Mouse (Mus musculus): ENCODE results near the gene Lag3. TPM values are rescaled to one million over a fixed set of nuclear protein-coding genes. Genes with fewer than 3 reads are reported as not detected.

Gene Lag3
- polyA plus RNA-seq, 1 experiment, result 0.44 TPM

GRCm38 (mm10) chr6:124883351-124883750, 28.2 kb downstream of the Lag3 start:
- no peaks in the 10 kb centered on the region for H3K36me3 ChIP-seq (ENCODE audit: control insufficient read depth, insufficient read depth)
- no peak overlapping the region for H3ac ChIP-seq (ENCODE audit: control insufficient read depth, insufficient read length, low read depth)
- TF ChIP-seq MYOG (IDR thresholded peaks at IDR 0.05; ENCODE audit: control insufficient read depth, extremely low read depth, insufficient read length) (no peak), MYOD1 (IDR thresholded peaks at IDR 0.05; ENCODE audit: control insufficient read depth, insufficient read length, low read depth) (no peak), USF1 (IDR thresholded peaks at IDR 0.05; ENCODE audit: low read depth) (no peak)
- H3K79me3 ChIP-seq (ENCODE audit: low read depth), result no peaks in the 10 kb centered on the region
- H3K79me2 ChIP-seq (ENCODE audit: control insufficient read depth, insufficient read depth), result no peaks in the 10 kb centered on the region
- H3K4me3 ChIP-seq (ENCODE audit: insufficient read depth, poor library complexity, severe bottlenecking), result no peak overlapping the region
- peaks cover 31% of the 10 kb centered on the region for H3K27me3 ChIP-seq (ENCODE audit: control insufficient read depth, insufficient read depth, insufficient read length)

GRCm38 (mm10) chr6:124881821-124882220, 29.7 kb downstream of the Lag3 start:
- TF ChIP-seq MAX (IDR thresholded peaks at IDR 0.05) (no peak), MYOD1 (IDR thresholded peaks at IDR 0.05; ENCODE audit: control insufficient read depth, insufficient read length, low read depth) (no peak), MYOG (IDR thresholded peaks at IDR 0.05; ENCODE audit: control insufficient read depth, extremely low read depth, insufficient read length) (no peak), CTCF (IDR thresholded peaks at IDR 0.05; ENCODE audit: control insufficient read depth, insufficient read depth, insufficient read length) (no peak), CEBPB (IDR thresholded peaks at IDR 0.05; ENCODE audit: low read depth) (no peak), FOSL1 (IDR thresholded peaks at IDR 0.05; ENCODE audit: insufficient read depth, low read length, poor library complexity, severe bottlenecking) (no peak), USF1 (IDR thresholded peaks at IDR 0.05; ENCODE audit: low read depth) (no peak)
- Histone ChIP-seq H3K27me3 (ENCODE audit: control insufficient read depth, insufficient read depth, insufficient read length) (peaks cover 25% of the 10 kb centered on the region), H3K36me3 (ENCODE audit: control insufficient read depth, insufficient read depth) (no peaks in the 10 kb centered on the region), H3K4me3 (ENCODE audit: insufficient read depth, poor library complexity, severe bottlenecking) (no peak overlapping the region), H3K79me2 (ENCODE audit: control insufficient read depth, insufficient read depth) (no peaks in the 10 kb centered on the region), H3K79me3 (ENCODE audit: low read depth) (no peaks in the 10 kb centered on the region), H3ac (ENCODE audit: control insufficient read depth, insufficient read length, low read depth) (no peak overlapping the region)

- Histone ChIP-seq H3K36me3 (ENCODE audit: control insufficient read depth, insufficient read depth) (no peaks in the 10 kb centered on the region), H3K4me3 (ENCODE audit: insufficient read depth, poor library complexity, severe bottlenecking) (no peak overlapping the region), H3K27me3 (ENCODE audit: control insufficient read depth, insufficient read depth, insufficient read length) (peaks cover 34% of the 10 kb centered on the region), H3K79me2 (ENCODE audit: control insufficient read depth, insufficient read depth) (no peaks in the 10 kb centered on the region), H3K79me3 (ENCODE audit: low read depth) (no peaks in the 10 kb centered on the region), H3ac (ENCODE audit: control insufficient read depth, insufficient read length, low read depth) (no peak overlapping the region)
- TF ChIP-seq USF1 (IDR thresholded peaks at IDR 0.05; ENCODE audit: low read depth) (no peak), CEBPB (IDR thresholded peaks at IDR 0.05; ENCODE audit: low read depth) (no peak), MAX (IDR thresholded peaks at IDR 0.05) (no peak), MYOD1 (IDR thresholded peaks at IDR 0.05; ENCODE audit: control insufficient read depth, insufficient read length, low read depth) (peak; percentile 25), MYOG (IDR thresholded peaks at IDR 0.05; ENCODE audit: control insufficient read depth, extremely low read depth, insufficient read length) (no peak), CTCF (IDR thresholded peaks at IDR 0.05; ENCODE audit: control insufficient read depth, insufficient read depth, insufficient read length) (no peak), FOSL1 (IDR thresholded peaks at IDR 0.05; ENCODE audit: insufficient read depth, low read length, poor library complexity, severe bottlenecking) (no peak)
These were observed 32.1 kb downstream of the Lag3 start for GRCm38 (mm10) chr6:124879390-124879789.

- H3ac ChIP-seq (ENCODE audit: control insufficient read depth, insufficient read length, low read depth), result no peak overlapping the region
- no peaks in the 10 kb centered on the region for H3K79me3 ChIP-seq (ENCODE audit: low read depth)
- H3K79me2 ChIP-seq (ENCODE audit: control insufficient read depth, insufficient read depth), result no peaks in the 10 kb centered on the region
- peaks cover 52% of the 10 kb centered on the region for H3K27me3 ChIP-seq (ENCODE audit: control insufficient read depth, insufficient read depth, insufficient read length)
- no peak for TF ChIP-seq USF1 (IDR thresholded peaks at IDR 0.05; ENCODE audit: low read depth)
- no peak for TF ChIP-seq MYOG (IDR thresholded peaks at IDR 0.05; ENCODE audit: control insufficient read depth, extremely low read depth, insufficient read length)
- TF ChIP-seq CEBPB (IDR thresholded peaks at IDR 0.05; ENCODE audit: low read depth), result no peak
- TF ChIP-seq MAX (IDR thresholded peaks at IDR 0.05), result no peak
- no peak for TF ChIP-seq MYOD1 (IDR thresholded peaks at IDR 0.05; ENCODE audit: control insufficient read depth, insufficient read length, low read depth)
- TF ChIP-seq CTCF (IDR thresholded peaks at IDR 0.05; ENCODE audit: control insufficient read depth, insufficient read depth, insufficient read length), result no peak
- TF ChIP-seq FOSL1 (IDR thresholded peaks at IDR 0.05; ENCODE audit: insufficient read depth, low read length, poor library complexity, severe bottlenecking), result no peak
- H3K36me3 ChIP-seq (ENCODE audit: control insufficient read depth, insufficient read depth), result no peaks in the 10 kb centered on the region
- H3K4me3 ChIP-seq (ENCODE audit: insufficient read depth, poor library complexity, severe bottlenecking), result no peak overlapping the region
These were observed 37.2 kb downstream of the Lag3 start for GRCm38 (mm10) chr6:124874348-124874747.

GRCm38 (mm10) chr6:124866560-124866959, 44.9 kb downstream of the Lag3 start:
- Histone ChIP-seq H3K4me3 (ENCODE audit: insufficient read depth, poor library complexity, severe bottlenecking) (no peak overlapping the region), H3K36me3 (ENCODE audit: control insufficient read depth, insufficient read depth) (no peaks in the 10 kb centered on the region), H3K79me3 (ENCODE audit: low read depth) (no peaks in the 10 kb centered on the region), H3K79me2 (ENCODE audit: control insufficient read depth, insufficient read depth) (no peaks in the 10 kb centered on the region), H3ac (ENCODE audit: control insufficient read depth, insufficient read length, low read depth) (no peak overlapping the region), H3K27me3 (ENCODE audit: control insufficient read depth, insufficient read depth, insufficient read length) (peaks cover 74% of the 10 kb centered on the region)
- TF ChIP-seq CEBPB (IDR thresholded peaks at IDR 0.05; ENCODE audit: low read depth) (no peak), MYOG (IDR thresholded peaks at IDR 0.05; ENCODE audit: control insufficient read depth, extremely low read depth, insufficient read length) (no peak), USF1 (IDR thresholded peaks at IDR 0.05; ENCODE audit: low read depth) (no peak), MYOD1 (IDR thresholded peaks at IDR 0.05; ENCODE audit: control insufficient read depth, insufficient read length, low read depth) (no peak)

GRCm38 (mm10) chr6:124865766-124866362, 45.6 kb downstream of the Lag3 start:
- H3K79me2 ChIP-seq (ENCODE audit: control insufficient read depth, insufficient read depth), result no peaks in the 10 kb centered on the region
- no peaks in the 10 kb centered on the region for H3K36me3 ChIP-seq (ENCODE audit: control insufficient read depth, insufficient read depth)
- H3ac ChIP-seq (ENCODE audit: control insufficient read depth, insufficient read length, low read depth), result no peak overlapping the region
- no peak for TF ChIP-seq MYOG (IDR thresholded peaks at IDR 0.05; ENCODE audit: control insufficient read depth, extremely low read depth, insufficient read length)
- no peak for TF ChIP-seq MAX (IDR thresholded peaks at IDR 0.05)
- no peak for TF ChIP-seq CEBPB (IDR thresholded peaks at IDR 0.05; ENCODE audit: low read depth)
- no peak for TF ChIP-seq FOSL1 (IDR thresholded peaks at IDR 0.05; ENCODE audit: insufficient read depth, low read length, poor library complexity, severe bottlenecking)
- TF ChIP-seq CTCF (IDR thresholded peaks at IDR 0.05; ENCODE audit: control insufficient read depth, insufficient read depth, insufficient read length), result no peak
- no peak for TF ChIP-seq USF1 (IDR thresholded peaks at IDR 0.05; ENCODE audit: low read depth)
- no peak for TF ChIP-seq MYOD1 (IDR thresholded peaks at IDR 0.05; ENCODE audit: control insufficient read depth, insufficient read length, low read depth)
- no peaks in the 10 kb centered on the region for H3K79me3 ChIP-seq (ENCODE audit: low read depth)
- peaks cover 75% of the 10 kb centered on the region for H3K27me3 ChIP-seq (ENCODE audit: control insufficient read depth, insufficient read depth, insufficient read length)
- no peak overlapping the region for H3K4me3 ChIP-seq (ENCODE audit: insufficient read depth, poor library complexity, severe bottlenecking)

Measured in C2C12 (cell line).